Mouse (Mus musculus): Measurements from ENCODE around the gene Tyw1.

DNA sequence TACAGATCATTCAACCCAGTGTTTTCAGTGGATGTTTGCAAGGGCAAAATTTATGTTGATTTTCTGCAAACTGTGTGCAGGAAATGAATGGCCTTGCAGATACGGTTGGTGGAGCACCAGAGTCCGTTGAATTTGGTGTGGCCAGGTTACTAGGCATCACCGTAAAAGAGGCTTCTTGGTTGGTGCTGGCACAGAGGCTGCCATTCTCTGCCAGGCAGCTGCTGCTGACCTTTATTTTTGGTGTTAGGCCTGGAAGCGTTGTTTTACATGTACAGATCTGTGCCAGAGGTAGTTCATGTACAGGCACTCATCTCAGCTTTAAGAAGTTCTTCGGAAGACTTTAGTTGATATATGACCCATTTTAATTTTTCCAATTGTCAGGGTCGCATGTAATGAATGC is 48.2 kb downstream of the Tyw1 start:
- TF ChIP-seq GATA1 (IDR thresholded peaks at IDR 0.05; ENCODE audit: low read length) (no peak), TAL1 (IDR thresholded peaks at IDR 0.05; ENCODE audit: low read length) (no peak)

All from erythroblast, embryonic 14.5 days (primary cell).